Mouse (Mus musculus) thymus, postnatal 4 days (tissue): ENCODE results near the gene Gm8247.
"Not testable (repeated sequence)": the region's sequence is repeated elsewhere in the genome, so short reads cannot be mapped to it uniquely, and the experiment has no call there.

ENCODE experiments used
- DNase-seq: peaks from one replicate; pipeline ENCODE4 v3.0.0; 2021

Gm8247 gene

DNA sequence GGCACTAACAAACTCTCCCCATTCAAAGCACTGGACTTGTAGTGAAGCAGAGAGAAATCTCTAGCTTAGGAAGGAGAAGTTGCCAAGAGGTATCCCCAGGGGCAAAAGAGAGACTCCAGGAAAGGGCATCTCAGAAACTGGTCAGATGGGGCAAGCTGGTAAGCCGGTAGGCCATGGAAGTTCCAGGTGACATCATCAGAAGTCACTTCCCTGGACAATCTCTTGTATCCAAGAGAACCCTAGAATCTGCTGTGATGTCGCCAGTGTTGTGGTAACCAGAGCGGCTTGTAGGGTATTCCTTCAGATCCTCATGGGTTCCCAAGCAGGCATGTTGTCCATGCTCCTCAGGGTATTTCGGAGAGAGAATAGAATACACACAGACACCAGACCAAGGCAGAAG is at the start of gene Gm8247:
Gene Gm8247, plus strand, starts transcription at position 301 of the 400 bp plus-strand sequence.
- DNase-seq: not testable (repeated sequence)

- DNase-seq: not testable (repeated sequence)
Measured at GRCm38 (mm10) chr14:44547961-44548360, 35.0 kb upstream of the Gm8247 start.

DNA sequence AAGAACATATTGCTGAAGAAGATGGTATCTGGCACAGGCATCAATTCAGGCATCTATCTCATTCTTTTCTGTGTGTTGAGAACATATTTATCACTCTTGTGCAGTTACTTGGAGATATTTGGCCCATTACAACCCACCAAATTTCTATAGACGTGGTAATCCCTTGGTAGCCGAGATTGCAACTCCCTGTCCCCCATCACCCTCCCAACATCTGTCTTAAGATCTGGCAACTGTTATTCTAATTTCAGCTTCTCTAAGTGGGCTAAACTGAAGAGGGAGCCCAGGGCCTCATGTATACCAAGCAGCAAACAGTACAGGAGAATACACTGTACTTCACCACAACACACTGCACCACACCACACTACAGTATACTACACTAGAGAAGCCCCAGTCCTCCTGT is 8.8 kb downstream of the Gm8247 start:
- DNase-seq: not testable (repeated sequence)

DNA sequence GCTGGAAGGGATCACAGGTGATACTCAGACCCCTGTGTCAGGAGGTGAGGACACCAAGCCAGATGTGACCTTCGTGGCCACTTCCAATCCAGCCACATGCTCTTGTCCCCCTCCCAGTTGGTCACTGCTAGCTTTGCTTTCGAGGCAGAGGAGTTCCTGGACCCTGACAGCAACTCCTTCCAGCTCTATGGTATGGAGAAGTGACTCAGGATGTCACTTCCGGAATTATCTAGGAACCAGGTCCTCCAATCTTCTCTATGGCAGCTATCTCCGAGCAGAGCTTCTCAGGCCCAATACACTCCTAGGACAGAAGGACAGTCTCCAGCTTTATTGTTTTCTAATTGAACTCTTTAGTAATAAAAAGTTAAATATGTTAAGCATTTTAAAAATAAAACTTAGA is 44.8 kb downstream of the Gm8247 start, which contains the start of gene Gm5624:
Gene Gm5624, minus strand, starts transcription at position 202 of the 400 bp plus-strand sequence.
- not testable (repeated sequence) for DNase-seq
